Mouse (Mus musculus) neural tube, embryonic 11.5 days (tissue): ENCODE data around the gene Cnn2. TPM values are rescaled to one million over a fixed set of nuclear protein-coding genes. Genes with fewer than 3 reads are reported as not detected.
A peak's percentile ranks its signal among the peaks of the same experiment; 100 is the strongest.

ENCODE experiments used
- ATAC-seq: fragments of 200-750 bp; cut with Nextera tagmentation; 2 replicates; pipeline ENCODE4 v1.8.0; 2017; ENCODE audit warnings: moderate number of reproducible peaks, mild to moderate bottlenecking, moderate TSS enrichment, moderate library complexity; ENCODE audit not compliant: insufficient read depth, low FRiP score, low TSS enrichment
- DNase-seq: peaks from one replicate; pipeline ENCODE4 v3.0.0-alpha.2; 2015; ENCODE audit warnings: low spot score
- H3K27ac ChIP-seq: fragments of 300-500 bp; sonication (generic); 2 replicates; pipeline ENCODE4 v1.5.1; 2014; ENCODE audit warnings: low read depth, mild to moderate bottlenecking, low read length
- H3K27me3 ChIP-seq: fragments of 300-500 bp; sonication (generic); 2 replicates; pipeline ENCODE4 v1.6.1; 2014; ENCODE audit warnings: mild to moderate bottlenecking, low read length, mixed read lengths; ENCODE audit not compliant: control insufficient read depth, insufficient read depth
- H3K36me3 ChIP-seq: fragments of 300-500 bp; sonication (generic); 2 replicates; pipeline ENCODE4 v1.6.1; 2014; ENCODE audit warnings: mild to moderate bottlenecking, low read length, moderate library complexity, mixed read lengths; ENCODE audit not compliant: control insufficient read depth, insufficient read depth
- H3K4me1 ChIP-seq: fragments of 300-500 bp; sonication (generic); 2 replicates; pipeline ENCODE4 v1.6.1; 2014; ENCODE audit warnings: low read length, mixed read lengths; ENCODE audit not compliant: control insufficient read depth, insufficient read depth
- H3K4me2 ChIP-seq: fragments of 300-500 bp; sonication (generic); 2 replicates; pipeline ENCODE4 v1.6.1; 2014; ENCODE audit warnings: low read depth, mild to moderate bottlenecking, moderate library complexity
- H3K4me3 ChIP-seq: fragments of 300-500 bp; sonication (generic); 2 replicates; pipeline ENCODE4 v1.5.1; 2014; ENCODE audit warnings: low read depth, low read length
- H3K9ac ChIP-seq: fragments of 300-500 bp; sonication (generic); 2 replicates; pipeline ENCODE4 v1.6.1; 2014; ENCODE audit warnings: mild to moderate bottlenecking, low read length
- H3K9me3 ChIP-seq: fragments of 300-500 bp; sonication (generic); 2 replicates; pipeline ENCODE4 v1.6.1; 2016; ENCODE audit warnings: low read length; ENCODE audit not compliant: control insufficient read depth
- WGBS: fragments of 180-500 bp; shearing (Covaris S2); extraction: QIAGEN DNeasy Blood & Tissue Kit; methylation state at CpG from one replicate; pipeline ENCODE4 v1.1.7; 2014; 5-methylcytosine and 5-hydroxymethylcytosine counted together
- polyA plus RNA-seq: library from polyadenylated mRNA; unstranded; fragments of >200 nt; fragmentation: Nextera tagmentation; extraction: Ambion mirVana; gene quantifications from 2 replicates; pipeline ENCODE4 v1.2.1, GENCODE M21; 2014

The Cnn2 gene
- polyA plus RNA-seq, 1 experiment from 2014 or later, result 167 TPM

DNA sequence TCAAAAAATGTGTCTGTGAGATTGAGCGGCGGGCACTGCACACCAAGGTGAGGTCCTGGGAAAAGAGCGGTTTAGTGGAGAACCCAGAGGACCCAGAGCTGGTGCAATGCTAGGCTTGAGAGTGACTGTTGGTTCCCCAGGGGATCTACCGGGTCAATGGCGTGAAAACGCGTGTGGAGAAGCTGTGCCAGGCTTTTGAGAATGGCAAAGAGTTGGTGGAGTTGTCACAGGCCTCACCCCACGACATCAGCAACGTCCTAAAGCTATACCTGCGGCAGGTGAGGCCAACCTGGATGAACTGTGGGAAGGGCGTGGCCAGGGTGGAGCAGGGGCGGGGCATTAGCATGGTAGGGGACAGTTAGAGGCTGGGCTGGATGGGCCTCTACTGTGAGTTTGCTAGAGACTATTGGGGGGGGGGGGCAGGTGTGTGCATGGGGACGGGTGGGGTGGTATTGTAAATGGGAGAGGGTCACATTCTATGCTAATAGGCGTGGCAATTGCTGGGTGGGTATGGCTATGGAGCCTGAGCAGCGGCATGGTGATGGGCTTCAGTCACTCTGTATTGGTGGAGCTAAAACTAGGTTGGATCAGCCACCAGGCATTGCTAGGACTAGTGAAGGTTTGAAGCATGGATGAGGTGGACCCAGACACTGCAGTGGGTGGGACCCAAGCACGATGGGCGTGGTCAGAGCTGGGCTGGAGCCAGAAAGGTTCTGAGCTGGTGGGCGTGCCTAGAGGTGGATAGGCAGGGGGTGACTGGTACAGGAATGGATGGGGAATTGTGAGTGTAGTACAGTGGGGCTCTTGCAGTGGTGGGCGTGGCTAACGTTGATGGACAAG, 39.5 kb downstream of the Cnn2 start:
- Histone ChIP-seq H3K9ac (no peak overlapping the region), H3K36me3 (no peaks in the 10 kb centered on the region), H3K27me3 (no peaks in the 10 kb centered on the region), H3K4me1 (no peaks in the 10 kb centered on the region), H3K4me3 (no peak overlapping the region), H3K27ac (no peak overlapping the region), H3K4me2 (no peak overlapping the region), H3K9me3 (no peaks in the 10 kb centered on the region)
- DNase-seq, result no peak
- WGBS, result 74% methylated on average over 20 of the region's 20 CpGs
- ATAC-seq, result no peak

DNA sequence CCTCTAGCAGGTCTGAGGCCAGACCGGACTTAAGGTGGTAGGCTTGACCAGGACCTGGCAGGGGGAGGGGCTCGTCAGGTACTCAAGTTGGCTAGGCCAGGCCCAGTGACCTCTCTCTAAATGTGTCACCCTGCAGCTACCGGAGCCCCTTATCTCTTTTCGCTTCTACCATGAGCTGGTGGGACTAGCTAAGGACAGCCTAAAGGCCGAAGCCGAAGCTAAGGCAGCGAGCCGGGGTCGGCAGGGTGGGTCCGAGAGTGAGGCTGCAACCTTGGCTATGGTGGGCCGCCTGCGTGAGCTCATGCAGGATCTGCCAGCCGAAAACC, 40.1 kb downstream of the Cnn2 start:
- Histone ChIP-seq H3K4me2 (no peak overlapping the region), H3K27me3 (no peaks in the 10 kb centered on the region), H3K27ac (no peak overlapping the region), H3K4me1 (no peaks in the 10 kb centered on the region), H3K4me3 (no peak overlapping the region), H3K9ac (no peak overlapping the region), H3K9me3 (no peaks in the 10 kb centered on the region), H3K36me3 (no peaks in the 10 kb centered on the region)
- 91% methylated on average over 13 of the region's 13 CpGs for WGBS
- DNase-seq (no peak), ATAC-seq (no peak)

DNA sequence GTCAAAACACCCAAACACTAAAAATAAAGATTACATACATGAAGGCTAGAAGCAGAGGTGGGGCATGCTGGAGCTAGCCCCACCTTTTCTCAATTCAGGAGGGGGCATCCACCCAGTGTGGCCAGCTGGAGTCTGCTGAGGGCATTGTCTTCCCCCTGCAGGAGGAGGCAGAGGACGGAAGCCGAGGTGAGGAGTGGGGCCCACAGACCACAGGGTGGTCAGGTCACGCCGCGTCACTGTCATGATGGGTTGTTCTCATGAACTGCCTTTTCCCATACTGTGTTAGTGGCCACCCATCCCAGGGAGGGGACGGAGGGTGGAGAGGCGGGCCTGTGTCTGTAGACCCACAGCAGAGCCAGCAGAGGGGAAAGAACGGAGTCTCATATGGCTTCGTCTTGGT, 41.8 kb downstream of the Cnn2 start:
- H3K27me3 ChIP-seq, result no peaks in the 10 kb centered on the region
- H3K27ac ChIP-seq, result no peak overlapping the region
- no peak overlapping the region for H3K4me3 ChIP-seq
- 82% methylated on average over 8 of the region's 9 CpGs for WGBS
- H3K4me1 ChIP-seq, result no peaks in the 10 kb centered on the region
- H3K4me2 ChIP-seq, result no peak overlapping the region
- no peaks in the 10 kb centered on the region for H3K9me3 ChIP-seq
- ATAC-seq (no peak), DNase-seq (no peak)
- peaks cover 2% of the 10 kb centered on the region; the same call in 1 of the 2 replicates for H3K36me3 ChIP-seq
- no peak overlapping the region for H3K9ac ChIP-seq

DNA sequence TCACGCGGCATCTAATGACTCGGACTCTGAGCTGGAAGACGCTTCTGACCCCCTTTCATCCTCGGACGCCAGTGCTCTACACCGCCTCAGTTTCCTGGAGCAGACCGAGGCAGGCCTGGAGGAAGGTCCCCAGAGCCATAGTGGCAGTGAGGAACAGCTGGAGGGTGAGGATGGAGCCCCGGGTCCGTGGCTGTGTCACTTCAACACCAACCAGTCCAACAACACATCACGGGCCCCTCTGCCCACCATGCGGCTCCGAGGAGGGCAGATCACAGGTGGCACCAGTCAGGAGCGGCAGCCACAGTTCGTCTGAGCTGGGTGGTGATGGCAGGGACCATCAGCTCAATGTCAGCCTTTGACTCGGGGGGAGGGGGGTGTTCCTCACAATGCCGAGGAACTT, 42.4 kb downstream of the Cnn2 start:
- Histone ChIP-seq H3K4me2 (no peak overlapping the region), H3K27me3 (no peaks in the 10 kb centered on the region), H3K4me3 (no peak overlapping the region), H3K36me3 (peaks cover 5% of the 10 kb centered on the region; the same call in 1 of the 2 replicates), H3K9ac (no peak overlapping the region), H3K27ac (no peak overlapping the region), H3K9me3 (no peaks in the 10 kb centered on the region), H3K4me1 (no peaks in the 10 kb centered on the region)
- WGBS, result 87% methylated on average over 17 of the region's 17 CpGs
- DNase-seq (no peak), ATAC-seq (no peak)

DNA sequence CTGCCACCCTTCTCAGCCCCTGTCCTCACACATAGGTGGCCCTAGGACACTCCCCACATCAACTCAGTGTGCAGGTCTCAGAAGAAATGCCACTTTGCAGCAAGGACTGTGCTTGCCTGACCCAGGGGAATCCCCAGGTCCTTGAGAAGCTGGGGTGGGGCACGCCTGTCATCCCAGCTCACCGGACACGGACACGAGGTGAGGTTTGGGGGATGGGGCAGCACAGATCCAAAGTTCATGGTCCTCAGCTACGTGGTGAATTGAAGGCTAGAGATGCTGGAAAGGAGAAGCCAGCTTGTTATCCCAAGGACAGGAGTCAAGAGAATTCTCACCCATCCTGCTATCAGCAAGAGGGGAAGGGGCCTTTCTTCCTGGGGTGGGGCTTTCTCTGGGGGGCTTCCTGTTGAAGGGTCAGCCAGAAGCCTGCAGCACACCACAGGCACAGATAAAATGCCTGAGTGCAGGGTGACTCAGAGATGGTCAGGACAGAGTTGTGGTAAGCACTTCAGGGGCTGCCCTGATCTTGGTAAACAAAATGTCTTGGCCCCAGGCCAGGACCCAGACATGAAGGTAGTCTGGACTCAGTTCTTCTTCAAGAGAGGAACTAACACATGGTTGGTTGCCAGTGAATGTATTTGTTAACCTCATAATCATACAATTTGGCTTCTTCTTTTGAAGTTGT, 44.6 kb downstream of the Cnn2 start:
- 81% methylated on average over 5 of the region's 5 CpGs for WGBS
- H3K36me3 ChIP-seq, result peaks cover 23% of the 10 kb centered on the region
- no peak overlapping the region for H3K9ac ChIP-seq
- H3K4me2 ChIP-seq, result no peak overlapping the region
- H3K27ac ChIP-seq, result no peak overlapping the region
- H3K4me3 ChIP-seq, result no peak overlapping the region
- H3K4me1 ChIP-seq, result peaks cover 2% of the 10 kb centered on the region
- DNase-seq (no peak), ATAC-seq (no peak)
- no peaks in the 10 kb centered on the region for H3K9me3 ChIP-seq
- no peaks in the 10 kb centered on the region for H3K27me3 ChIP-seq

DNA sequence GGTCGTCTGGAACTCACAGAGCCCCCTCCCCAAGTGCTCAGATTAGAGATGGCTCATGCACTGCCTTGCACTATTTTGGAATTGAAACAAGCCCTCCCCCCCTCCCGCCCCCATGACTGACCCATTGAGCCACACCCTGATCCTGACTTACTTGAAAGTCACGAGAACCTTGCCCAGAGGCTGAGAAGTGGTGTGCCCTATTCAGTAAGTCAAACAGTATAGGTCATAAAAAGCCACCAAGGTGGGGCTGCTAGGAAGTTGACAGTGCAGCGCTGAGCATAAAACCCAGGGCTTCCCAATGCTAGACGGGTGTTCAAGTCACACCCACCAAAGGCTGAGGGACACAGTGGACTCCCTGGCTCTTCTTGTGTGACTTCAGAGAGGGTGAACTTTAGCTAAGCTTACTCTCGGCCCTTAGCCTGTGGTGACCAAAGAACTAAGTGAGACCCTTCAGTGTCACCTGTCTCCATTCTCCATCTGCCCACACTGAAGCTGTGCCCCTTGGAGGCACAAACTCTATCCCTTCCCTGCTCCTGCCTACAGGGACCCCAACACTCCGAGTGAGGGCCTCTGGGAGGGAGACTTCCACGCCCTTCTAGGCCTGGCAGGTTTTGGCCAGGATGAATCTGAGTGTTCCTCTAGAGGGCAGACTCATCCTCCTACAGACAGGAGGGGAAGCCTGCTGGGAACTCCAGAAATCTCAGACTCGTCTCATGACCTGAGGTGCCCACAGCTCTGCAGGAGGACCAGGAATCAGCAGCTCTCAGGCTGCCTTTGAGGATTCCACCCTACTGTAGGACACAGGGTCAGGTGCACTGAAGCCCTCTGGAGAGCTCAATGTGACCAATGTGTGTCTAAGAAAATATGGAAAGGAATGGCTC, 45.4 kb downstream of the Cnn2 start:
- Histone ChIP-seq H3K9me3 (no peaks in the 10 kb centered on the region), H3K9ac (no peak overlapping the region), H3K4me1 (peaks cover 10% of the 10 kb centered on the region), H3K4me2 (no peak overlapping the region), H3K4me3 (no peak overlapping the region), H3K36me3 (peaks cover 23% of the 10 kb centered on the region), H3K27me3 (no peaks in the 10 kb centered on the region), H3K27ac (no peak overlapping the region)
- DNase-seq (peak; percentile 33), ATAC-seq (no peak)
- 44% methylated on average over 9 of the region's 9 CpGs for WGBS

DNA sequence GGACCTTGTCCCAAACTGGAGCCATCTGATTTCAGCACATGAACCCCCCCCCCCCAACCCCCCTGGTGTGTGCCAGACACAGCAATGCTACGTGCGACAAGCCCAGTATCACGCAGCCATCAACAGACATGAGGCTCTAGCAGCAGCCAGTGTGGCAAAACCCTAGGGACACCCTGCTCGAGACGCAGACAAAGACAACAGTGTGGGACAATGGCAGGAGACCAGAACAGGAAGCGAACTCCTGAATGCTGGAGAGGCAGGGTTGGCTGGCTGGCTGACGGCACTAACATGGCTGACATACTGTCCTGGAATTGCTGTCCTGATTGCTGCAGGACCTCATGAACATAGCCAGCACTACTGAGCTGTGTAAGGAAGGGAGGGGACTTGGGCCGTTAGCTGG, 46.8 kb downstream of the Cnn2 start:
- no peak overlapping the region for H3K27ac ChIP-seq
- H3K27me3 ChIP-seq, result no peaks in the 10 kb centered on the region
- ATAC-seq (no peak), DNase-seq (no peak)
- 85% methylated on average over 8 of the region's 8 CpGs for WGBS
- no peak overlapping the region for H3K4me2 ChIP-seq
- peaks cover 23% of the 10 kb centered on the region for H3K36me3 ChIP-seq
- H3K4me3 ChIP-seq, result no peak overlapping the region
- peaks cover 11% of the 10 kb centered on the region for H3K4me1 ChIP-seq
- no peaks in the 10 kb centered on the region for H3K9me3 ChIP-seq
- no peak overlapping the region for H3K9ac ChIP-seq

DNA sequence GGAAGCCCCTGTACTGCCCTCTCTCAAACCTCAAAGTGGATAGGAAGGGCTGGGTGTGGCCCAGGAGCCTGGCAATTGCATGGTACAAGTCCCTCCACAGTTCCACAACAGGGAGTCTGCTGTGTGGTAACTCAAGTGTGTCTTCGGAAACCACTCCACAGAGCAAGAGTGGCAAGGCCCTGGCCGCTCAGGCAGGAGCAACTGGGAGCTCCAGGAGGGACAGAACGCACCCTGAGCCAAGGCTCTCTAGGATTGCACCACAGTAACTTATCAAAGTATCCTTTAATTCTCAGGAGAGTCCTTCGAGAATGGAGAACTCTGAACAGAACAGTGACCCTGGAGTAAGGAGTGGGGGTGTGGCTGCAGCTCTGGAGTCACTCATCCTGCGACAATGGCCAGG, 47.3 kb downstream of the Cnn2 start:
- H3K4me3 ChIP-seq, result no peak overlapping the region
- no peak overlapping the region for H3K9ac ChIP-seq
- DNase-seq (no peak), ATAC-seq (no peak)
- H3K36me3 ChIP-seq, result peaks cover 23% of the 10 kb centered on the region
- peaks cover 11% of the 10 kb centered on the region for H3K4me1 ChIP-seq
- H3K27me3 ChIP-seq, result no peaks in the 10 kb centered on the region
- no peak overlapping the region for H3K27ac ChIP-seq
- H3K4me2 ChIP-seq, result no peak overlapping the region
- no peaks in the 10 kb centered on the region for H3K9me3 ChIP-seq
- 96% methylated on average over 5 of the region's 5 CpGs for WGBS
